Mouse (Mus musculus): ENCODE measurements around the gene Fbp1. TPM values are rescaled to one million over a fixed set of nuclear protein-coding genes. Genes with fewer than 3 reads are reported as not detected.
"Not testable (repeated sequence)": the region's sequence is repeated elsewhere in the genome, so short reads cannot be mapped to it uniquely, and the experiment has no call there.

The Fbp1 gene
- polyA plus RNA-seq, 1 experiment from 2014 or later: 0.97 TPM

DNA sequence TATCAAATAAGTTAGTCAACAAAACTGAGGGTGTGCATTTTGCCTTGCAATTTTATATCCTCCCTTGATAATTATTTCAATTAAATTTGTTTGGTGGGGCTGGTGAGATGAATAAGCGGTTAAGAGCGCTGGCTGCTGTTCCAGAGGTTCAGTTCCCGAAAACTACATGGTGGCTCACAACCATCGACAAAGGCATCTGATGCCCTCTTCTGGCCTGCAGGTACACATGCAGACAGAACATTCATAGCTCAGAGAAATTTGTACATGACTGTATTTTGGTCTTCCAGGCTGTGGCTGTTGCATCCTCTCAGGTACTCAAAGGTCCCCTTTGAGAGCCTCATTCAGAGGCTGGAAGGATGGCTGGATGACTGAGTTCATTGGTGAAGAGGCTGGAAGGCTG lies 28.0 kb downstream of the Fbp1 start:
- no peak for DNase-seq
- Histone ChIP-seq H3K27ac (ENCODE audit: low read depth) (no peak overlapping the region), H3K27me3 (ENCODE audit: insufficient read depth, low read length) (no peaks in the 10 kb centered on the region), H3K9me3 (ENCODE audit: low read depth, low read length) (no peaks in the 10 kb centered on the region), H3K4me2 (no peak overlapping the region), H3K9ac (no peak overlapping the region), H3K4me1 (ENCODE audit: insufficient read depth) (no peaks in the 10 kb centered on the region), H3K36me3 (ENCODE audit: insufficient read depth) (no peaks in the 10 kb centered on the region), H3K4me3 (ENCODE audit: low read depth, low read length) (no peak overlapping the region)
- 87% methylated on average over 4 of the region's 4 CpGs for whole genome bisulfite sequencing
- 0 out of 2 replicates have a peak, but pooled peaks have one; percentile 9 for TF ChIP-seq CTCF (IDR thresholded peaks at IDR 0.05; ENCODE audit: low read depth)
- ATAC-seq (ENCODE audit: insufficient read depth): no peak

DNA sequence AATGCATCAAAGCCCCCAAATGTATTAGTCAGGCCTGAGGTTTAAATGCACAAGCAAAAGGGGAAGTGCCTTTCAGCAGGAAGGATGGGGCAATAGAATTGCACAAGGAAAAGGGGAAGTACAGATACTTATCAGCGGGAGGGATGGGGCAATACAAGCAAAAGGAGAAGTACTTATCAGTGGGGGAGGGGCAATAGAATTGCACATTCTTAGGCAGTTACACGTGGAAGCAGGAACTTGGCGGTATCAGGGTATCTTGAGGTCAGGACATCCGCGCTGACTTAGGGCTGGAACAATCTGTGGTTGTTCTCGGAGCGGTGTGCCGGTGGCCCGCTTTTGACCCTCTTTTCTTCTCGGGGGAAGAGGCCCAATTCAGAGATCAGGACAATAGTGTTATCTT lies 28.8 kb downstream of the Fbp1 start:
- H3K27me3 ChIP-seq (ENCODE audit: insufficient read depth, low read length); DNase-seq; H3K36me3 ChIP-seq (ENCODE audit: insufficient read depth); H3K9me3 ChIP-seq (ENCODE audit: low read depth, low read length); H3K4me3 ChIP-seq (ENCODE audit: low read depth, low read length); H3K27ac ChIP-seq (ENCODE audit: low read depth); H3K4me1 ChIP-seq (ENCODE audit: insufficient read depth); H3K4me2 ChIP-seq; H3K9ac ChIP-seq; ATAC-seq (ENCODE audit: insufficient read depth): not testable (repeated sequence)
- 76% methylated on average over 10 of the region's 10 CpGs for WGBS

DNA sequence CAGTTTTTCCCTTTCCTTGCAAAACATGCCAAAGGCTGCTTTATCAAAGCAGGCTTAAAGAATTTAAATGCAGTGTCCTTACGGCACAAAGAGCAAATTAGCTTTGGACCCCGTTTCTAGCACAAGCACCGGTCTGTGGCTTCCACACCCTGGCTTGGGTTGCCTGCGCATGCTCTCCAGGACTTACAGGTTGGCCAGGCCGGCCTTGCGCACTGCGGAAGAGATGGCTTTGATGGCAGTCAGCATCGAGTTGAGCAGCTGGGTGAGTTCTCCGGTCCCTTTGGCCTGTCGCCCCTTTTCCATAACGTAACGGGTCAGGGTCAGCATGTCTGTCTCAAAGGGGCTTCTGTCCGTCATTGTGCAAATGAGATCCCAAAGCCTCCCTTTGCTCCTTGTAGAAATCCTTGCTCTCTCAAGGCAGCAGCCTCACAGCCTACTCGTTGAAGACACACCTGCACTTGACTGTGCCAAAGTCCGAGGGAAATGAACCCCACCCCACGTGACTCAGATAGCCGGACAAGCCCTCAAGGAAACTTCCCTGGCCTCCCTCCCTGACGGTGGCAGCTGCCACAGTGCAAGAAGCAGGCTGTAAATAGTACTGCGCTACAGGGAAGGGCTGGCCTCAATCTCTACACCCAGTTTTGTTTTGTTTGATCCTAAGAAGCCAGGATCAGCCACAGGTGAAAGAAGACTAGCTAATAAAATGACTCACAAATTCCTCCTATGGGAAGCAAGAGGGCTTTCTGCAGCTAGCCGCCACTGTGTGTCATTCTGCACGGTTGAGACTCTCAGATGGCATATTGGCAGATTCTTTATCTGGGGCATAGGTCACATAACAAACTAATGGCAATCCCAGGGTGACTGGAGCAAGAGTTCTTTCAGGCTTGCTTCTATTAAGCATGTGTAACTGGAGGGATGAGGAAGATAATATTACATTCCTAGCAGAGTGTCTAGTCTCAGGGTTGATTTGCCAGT lies 29.9 kb downstream of the Fbp1 start, which contains the start of gene Fbp2:
Gene Fbp2 (minus strand): TSS at position 482 of the 975 bp plus-strand sequence.
- no peaks in the 10 kb centered on the region for H3K36me3 ChIP-seq (ENCODE audit: insufficient read depth)
- no peak for DNase-seq
- H3K9me3 ChIP-seq (ENCODE audit: low read depth, low read length): no peaks in the 10 kb centered on the region
- no peak for TF ChIP-seq CTCF (IDR thresholded peaks at IDR 0.05; ENCODE audit: low read depth)
- 57% methylated on average over 21 of the region's 21 CpGs for WGBS
- H3K9ac ChIP-seq: no peak within 1 kb of the TSS
- H3K4me2 ChIP-seq: no peak within 1 kb of the TSS
- H3K27ac ChIP-seq (ENCODE audit: low read depth): no peak within 1 kb of the TSS
- ATAC-seq (ENCODE audit: insufficient read depth): no peak
- no peaks in the 10 kb centered on the region for H3K27me3 ChIP-seq (ENCODE audit: insufficient read depth, low read length)
- no peak within 1 kb of the TSS for H3K4me3 ChIP-seq (ENCODE audit: low read depth, low read length)
- H3K4me1 ChIP-seq (ENCODE audit: insufficient read depth): no peaks in the 10 kb centered on the region

- DNase-seq (no peak), ATAC-seq (ENCODE audit: insufficient read depth) (no peak)
- no peaks in the 10 kb centered on the region for H3K36me3 ChIP-seq (ENCODE audit: insufficient read depth)
- no peaks in the 10 kb centered on the region for H3K27me3 ChIP-seq (ENCODE audit: insufficient read depth, low read length)
- H3K9ac ChIP-seq: no peak overlapping the region
- H3K9me3 ChIP-seq (ENCODE audit: low read depth, low read length): no peaks in the 10 kb centered on the region
- H3K4me1 ChIP-seq (ENCODE audit: insufficient read depth): no peaks in the 10 kb centered on the region
- H3K27ac ChIP-seq (ENCODE audit: low read depth): no peak overlapping the region
- no peak overlapping the region for H3K4me3 ChIP-seq (ENCODE audit: low read depth, low read length)
- no peak overlapping the region for H3K4me2 ChIP-seq
- 70% methylated on average over 14 of the region's 14 CpGs for WGBS
- TF ChIP-seq CTCF (IDR thresholded peaks at IDR 0.05; ENCODE audit: low read depth): no peak
These were observed 31.2 kb downstream of the Fbp1 start for GRCm38 (mm10) chr13:62856850-62857249.

GRCm38 (mm10) chr13:62856305-62856675 lies 31.8 kb downstream of the Fbp1 start:
- ATAC-seq (ENCODE audit: insufficient read depth): peak; percentile 94
- Histone ChIP-seq H3K9me3 (ENCODE audit: low read depth, low read length) (no peaks in the 10 kb centered on the region), H3K9ac (no peak overlapping the region), H3K27ac (ENCODE audit: low read depth) (no peak overlapping the region), H3K4me1 (ENCODE audit: insufficient read depth) (no peaks in the 10 kb centered on the region), H3K36me3 (ENCODE audit: insufficient read depth) (no peaks in the 10 kb centered on the region), H3K27me3 (ENCODE audit: insufficient read depth, low read length) (no peaks in the 10 kb centered on the region), H3K4me3 (ENCODE audit: low read depth, low read length) (peak overlapping the region; percentile 10; the same call in 1 of the 2 replicates), H3K4me2 (peak overlapping the region; percentile 47)
- WGBS: 5% methylated on average over 5 of the region's 5 CpGs
- peak; percentile 96 for TF ChIP-seq CTCF (IDR thresholded peaks at IDR 0.05; ENCODE audit: low read depth)
- peak; percentile 93 for DNase-seq

GRCm38 (mm10) chr13:62855396-62856304 lies 32.4 kb downstream of the Fbp1 start:
- DNase-seq (no peak), ATAC-seq (ENCODE audit: insufficient read depth) (no peak; the same call in 1 of the 2 replicates)
- H3K4me2 ChIP-seq: peak overlapping the region; percentile 47
- peak overlapping the region; percentile 10; the same call in 1 of the 2 replicates for H3K4me3 ChIP-seq (ENCODE audit: low read depth, low read length)
- no peaks in the 10 kb centered on the region for H3K4me1 ChIP-seq (ENCODE audit: insufficient read depth)
- TF ChIP-seq CTCF (IDR thresholded peaks at IDR 0.05; ENCODE audit: low read depth): no peak
- H3K27me3 ChIP-seq (ENCODE audit: insufficient read depth, low read length): no peaks in the 10 kb centered on the region
- no peak overlapping the region for H3K27ac ChIP-seq (ENCODE audit: low read depth)
- H3K36me3 ChIP-seq (ENCODE audit: insufficient read depth): no peaks in the 10 kb centered on the region
- H3K9me3 ChIP-seq (ENCODE audit: low read depth, low read length): no peaks in the 10 kb centered on the region
- 30% methylated on average over 25 of the region's 25 CpGs for WGBS
- no peak overlapping the region for H3K9ac ChIP-seq
